Mouse (Mus musculus) MEL (cell line): ENCODE results near the gene Babam2. TPM values are rescaled to one million over a fixed set of nuclear protein-coding genes. Genes with fewer than 3 reads are reported as not detected.

Source experiments
- DNase-seq: peaks from one replicate; pipeline ENCODE4 v3.0.0; 2011; ENCODE audit warnings: low read depth, low spot score
- H3K27ac ChIP-seq: 2 replicates; pipeline ENCODE4 v1.5.1; 2012; ENCODE audit warnings: low read depth, mild to moderate bottlenecking, control low read depth, low read length, moderate library complexity; ENCODE audit not compliant: control insufficient read depth
- H3K27me3 ChIP-seq, 2 experiments: fragments of 150-350 bp in 1 of 2; sonication (generic) in 1 of 2; 2 replicates each; pipeline ENCODE4 v1.6.1; 2012; ENCODE audit warnings: low read length in 2 of 2, mild to moderate bottlenecking in 2 of 2, improper control_type of control experiment in 1 of 2, moderate library complexity in 1 of 2; ENCODE audit not compliant: insufficient read depth in 2 of 2, control insufficient read depth in 1 of 2
- H3K36me3 ChIP-seq, 2 experiments: 2 replicates each; pipeline ENCODE4 v1.6.1; 2012 to 2014; ENCODE audit warnings: low read length in 2 of 2, improper control_type of control experiment in 1 of 2, inconsistent platforms in 1 of 2, mild to moderate bottlenecking in 1 of 2; ENCODE audit not compliant: insufficient read depth in 2 of 2, control insufficient read depth in 1 of 2
- H3K4me1 ChIP-seq, 2 experiments: fragments of 150-350 bp in 1 of 2; sonication (generic) in 1 of 2; 2 replicates each; pipeline ENCODE4 v1.6.1; 2012; ENCODE audit warnings: low read length in 2 of 2, improper control_type of control experiment in 1 of 2, mild to moderate bottlenecking in 1 of 2; ENCODE audit not compliant: insufficient read depth in 2 of 2, control insufficient read depth in 1 of 2
- H3K4me3 ChIP-seq, 2 experiments: fragments of 150-350 bp in 1 of 2; sonication (generic) in 1 of 2; 2 replicates each; pipeline ENCODE4 v1.5.1; 2012; ENCODE audit warnings: low read depth in 2 of 2, low read length in 2 of 2, mild to moderate bottlenecking in 2 of 2, moderate library complexity in 2 of 2, control low read depth in 1 of 2, improper control_type of control experiment in 1 of 2; ENCODE audit not compliant: control insufficient read depth in 1 of 2, insufficient read depth in 1 of 2
- H3K79me2 ChIP-seq: 2 replicates; pipeline ENCODE4 v1.6.1; 2012; ENCODE audit warnings: mild to moderate bottlenecking, low read length, moderate library complexity; ENCODE audit not compliant: control insufficient read depth, poor library complexity, insufficient read depth
- H3K9ac ChIP-seq: 2 replicates; pipeline ENCODE4 v1.6.1; 2012; ENCODE audit warnings: low read depth, mild to moderate bottlenecking, control low read depth, low read length, moderate library complexity; ENCODE audit not compliant: control insufficient read depth, poor library complexity, severe bottlenecking
- H3K9me3 ChIP-seq: fragments of 150-350 bp; sonication (generic); replicated peaks from 2 replicates; pipeline ENCODE4 v1.6.1; 2012; ENCODE audit warnings: mild to moderate bottlenecking, low read length, improper control_type of control experiment, moderate library complexity; ENCODE audit not compliant: insufficient read depth
- CTCF ChIP-seq, 3 experiments: IDR thresholded peaks in 2 of 3; conservative IDR thresholded peaks in 1 of 3; 2 replicates each; pipeline ENCODE4 v1.5.1; 2011 to 2012; ENCODE audit warnings: low read length in 3 of 3, low read depth in 2 of 3, mild to moderate bottlenecking in 2 of 3, improper control_type of control experiment in 1 of 3, inconsistent platforms in 1 of 3, mixed read lengths in 1 of 3, moderate library complexity in 1 of 3; ENCODE audit not compliant: control insufficient read depth in 1 of 3, insufficient read depth in 1 of 3, poor library complexity in 1 of 3, severe bottlenecking in 1 of 3
- EP300 ChIP-seq, 2 experiments: IDR thresholded peaks; 2 replicates each; pipeline ENCODE4 v1.6.1; 2011; ENCODE audit warnings: improper control_type of control experiment in 2 of 2, low read length in 2 of 2, low read depth in 1 of 2, mild to moderate bottlenecking in 1 of 2
- ETS1 ChIP-seq: IDR thresholded peaks from 2 replicates; pipeline ENCODE4 v1.6.1; 2012; ENCODE audit warnings: low read depth, mild to moderate bottlenecking, inconsistent platforms, low read length, improper control_type of control experiment, moderate library complexity
- GABPA ChIP-seq: IDR thresholded peaks from 2 replicates; pipeline ENCODE4 v1.6.1; 2012; ENCODE audit warnings: low read depth, mild to moderate bottlenecking, inconsistent platforms, low read length, improper control_type of control experiment, moderate library complexity
- GATA1 ChIP-seq: IDR thresholded peaks from 2 replicates; pipeline ENCODE4 v1.6.1; 2011; ENCODE audit warnings: low read depth, low read length, improper control_type of control experiment
- HCFC1 ChIP-seq: IDR thresholded peaks from 2 replicates; pipeline ENCODE4 v1.6.1; 2012; ENCODE audit warnings: low read depth, mild to moderate bottlenecking, inconsistent platforms, low read length, improper control_type of control experiment, moderate library complexity
- MAZ ChIP-seq: IDR thresholded peaks from 2 replicates; pipeline ENCODE4 v1.6.1; 2012; ENCODE audit warnings: low read depth, mild to moderate bottlenecking, inconsistent platforms, low read length, improper control_type of control experiment
- MXI1 ChIP-seq: IDR thresholded peaks from 2 replicates; pipeline ENCODE4 v1.6.1; 2011; ENCODE audit warnings: mild to moderate bottlenecking, low read depth, low read length, improper control_type of control experiment
- MYB ChIP-seq: IDR thresholded peaks from 2 replicates; pipeline ENCODE4 v1.6.1; 2011; ENCODE audit warnings: mild to moderate bottlenecking, low read depth, low read length, improper control_type of control experiment
- MYC ChIP-seq: IDR thresholded peaks from 2 replicates; pipeline ENCODE4 v1.6.1; 2011; ENCODE audit warnings: low read depth, mild to moderate bottlenecking, low read length, improper control_type of control experiment, moderate library complexity
- POLR2AphosphoS5 ChIP-seq: IDR thresholded peaks from 2 replicates; pipeline ENCODE4 v1.6.1; 2012; ENCODE audit warnings: low read depth, borderline replicate concordance, mild to moderate bottlenecking, inconsistent platforms, low read length, moderate library complexity, mixed read lengths
- RAD21 ChIP-seq: IDR thresholded peaks from 2 replicates; pipeline ENCODE4 v1.6.1; 2011; ENCODE audit warnings: mild to moderate bottlenecking, low read depth, low read length, improper control_type of control experiment
- SIN3A ChIP-seq: IDR thresholded peaks from 2 replicates; pipeline ENCODE4 v1.6.1; 2012; ENCODE audit warnings: low read length, improper control_type of control experiment, inconsistent platforms
- TAL1 ChIP-seq: IDR thresholded peaks from 2 replicates; pipeline ENCODE4 v1.6.1; 2012; ENCODE audit warnings: mild to moderate bottlenecking, inconsistent platforms, low read length, moderate library complexity, mixed read lengths
- TBP ChIP-seq: IDR thresholded peaks from 2 replicates; pipeline ENCODE4 v1.8.0; 2011; ENCODE audit warnings: low read depth, low read length, improper control_type of control experiment
- TCF12 ChIP-seq: IDR thresholded peaks from 2 replicates; pipeline ENCODE4 v1.6.1; 2014; ENCODE audit warnings: low read depth, mild to moderate bottlenecking, inconsistent platforms, low read length, improper control_type of control experiment, moderate library complexity
- USF1 ChIP-seq: IDR thresholded peaks from 2 replicates; pipeline ENCODE4 v1.6.1; 2014; ENCODE audit warnings: low read depth, mild to moderate bottlenecking, inconsistent platforms, low read length, improper control_type of control experiment, moderate library complexity
- USF2 ChIP-seq, 2 experiments: IDR thresholded peaks; 2 replicates each; pipeline ENCODE4 v1.6.1; 2011 to 2012; ENCODE audit warnings: improper control_type of control experiment in 2 of 2, low read length in 2 of 2, borderline replicate concordance in 1 of 2, inconsistent platforms in 1 of 2, low read depth in 1 of 2, mild to moderate bottlenecking in 1 of 2; ENCODE audit not compliant: insufficient read depth in 1 of 2
- ZC3H11A ChIP-seq: IDR thresholded peaks from 2 replicates; pipeline ENCODE4 v1.6.1; 2012; ENCODE audit warnings: low read depth, mild to moderate bottlenecking, inconsistent platforms, low read length, improper control_type of control experiment
- ZKSCAN1 ChIP-seq: IDR thresholded peaks from 2 replicates; pipeline ENCODE4 v1.6.1; 2012; ENCODE audit warnings: low read depth, mild to moderate bottlenecking, inconsistent platforms, low read length, improper control_type of control experiment, moderate library complexity
- polyA plus RNA-seq, 2 experiments: library from polyadenylated mRNA; stranded (reverse) in 1 of 2; unstranded in 1 of 2; fragments of >175 nt in 1 of 2; fragments of >200 nt in 1 of 2; gene quantifications; 2 replicates each; pipeline versions ENCODE4 v1.2.1 to v1.2.4; 2012; ENCODE audit warnings: low replicate concordance in 2 of 2, low read depth in 1 of 2; ENCODE audit not compliant: insufficient read length in 2 of 2, insufficient read depth in 1 of 2, missing spikeins in 1 of 2
- total RNA-seq: library from RNA; depleted of rRNA; stranded (reverse); fragments of 300-350 nt; gene quantifications from 2 replicates; pipeline ENCODE4 v1.2.3, GENCODE M21; 2012

Babam2 gene
- total and polyA plus RNA-seq, 3 experiments: 43.3 to 86.6 TPM; not detected in 1

DNA sequence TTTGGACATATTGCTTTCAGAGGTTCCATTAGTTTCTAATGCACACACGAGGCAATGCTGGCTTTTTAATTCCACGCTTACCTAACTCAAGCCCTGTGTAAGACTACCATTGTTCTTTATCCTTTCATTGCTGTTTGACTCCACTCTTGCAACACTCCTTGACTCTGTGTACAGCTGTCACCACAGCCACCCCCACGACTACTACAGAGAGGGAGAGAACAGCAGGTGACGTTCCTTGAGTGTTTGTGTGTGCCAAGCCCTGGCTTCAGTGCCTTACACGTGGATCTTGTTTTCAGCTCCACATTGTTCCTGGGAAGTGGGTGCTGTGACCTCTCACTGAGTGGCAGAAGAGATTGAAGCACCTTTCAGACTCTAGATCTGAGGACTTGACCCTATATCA is 269.3 kb downstream of the Babam2 start:
- H3K4me1 ChIP-seq: no peaks in the 10 kb centered on the region
- H3K27me3 ChIP-seq: no peaks in the 10 kb centered on the region
- H3K36me3 ChIP-seq: no peaks in the 10 kb centered on the region
- DNase-seq: no peak
- TF ChIP-seq GATA1 (no peak), RAD21 (no peak), TBP (no peak), MYC (no peak), HCFC1 (no peak), USF2 (IDR thresholded peaks at IDR 0.05; ENCODE audit: borderline replicate concordance in 1 of 2, insufficient read depth in 1 of 2, low read depth in 1 of 2, low read length in 2 of 2) (no peak), MXI1 (no peak), TAL1 (no peak), ZKSCAN1 (no peak), ETS1 (no peak), MAZ (no peak), POLR2AphosphoS5 (no peak), USF1 (no peak), GABPA (no peak), ZC3H11A (no peak), CTCF (IDR thresholded peaks at IDR 0.05 in 2 of 3, conservative IDR thresholded peaks at IDR 0.05 in 1 of 3; ENCODE audit: control insufficient read depth in 1 of 3, insufficient read depth in 1 of 3, low read depth in 2 of 3, low read length in 3 of 3, poor library complexity in 1 of 3, severe bottlenecking in 1 of 3) (no peak), SIN3A (no peak), TCF12 (no peak), EP300 (IDR thresholded peaks at IDR 0.05; ENCODE audit: low read depth in 1 of 2, low read length in 2 of 2) (no peak)
- H3K9ac ChIP-seq: no peak overlapping the region
- H3K9me3 ChIP-seq: no peaks in the 10 kb centered on the region
- H3K27ac ChIP-seq: no peak overlapping the region
- no peak overlapping the region for H3K4me3 ChIP-seq
- no peaks in the 10 kb centered on the region for H3K79me2 ChIP-seq

DNA sequence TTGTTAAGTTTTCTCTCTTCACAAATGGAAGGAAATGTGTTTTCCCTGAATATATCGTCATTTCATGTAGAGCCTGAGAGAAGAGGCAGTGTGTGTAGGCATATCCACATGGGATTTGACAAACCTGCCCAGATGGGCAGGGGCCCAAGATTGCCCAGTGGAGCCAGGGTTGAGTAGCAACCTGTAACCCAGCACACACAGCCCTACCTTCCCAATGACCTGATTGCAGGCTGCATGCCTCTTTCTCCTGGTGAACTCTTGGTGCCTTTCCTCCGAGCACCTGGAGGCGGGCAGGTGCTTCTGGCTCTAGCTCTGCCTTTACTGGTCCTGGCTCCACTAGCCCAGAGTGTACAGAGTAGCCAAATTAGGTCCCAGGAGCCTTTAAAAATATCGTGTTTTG is 270.0 kb downstream of the Babam2 start:
- no peak overlapping the region for H3K9ac ChIP-seq
- no peak for TF ChIP-seq MYB
- H3K27me3 ChIP-seq: no peaks in the 10 kb centered on the region
- H3K4me3 ChIP-seq: no peak overlapping the region
- H3K36me3 ChIP-seq: no peaks in the 10 kb centered on the region
- H3K9me3 ChIP-seq: no peaks in the 10 kb centered on the region
- DNase-seq: no peak
- no peak overlapping the region for H3K27ac ChIP-seq
- H3K79me2 ChIP-seq: no peaks in the 10 kb centered on the region
- no peaks in the 10 kb centered on the region for H3K4me1 ChIP-seq
